Mouse (Mus musculus): Measurements from ENCODE around the gene Tmem205.

Tmem205 gene

GRCm38 (mm10) chr9:21917493-21918034 is 9.8 kb downstream of the Tmem205 start:
- in situ Hi-C loops (cut with MboI, MseI) = loop anchor here in 1 of 2 experiments (5.0 kb wide), 1 partner anchor 65 kb away; the partner anchor contains the start of gene Dock6

- in situ Hi-C loops (cut with MboI, MseI) = loop anchor here in 1 of 2 experiments (5.0 kb wide), 1 partner anchor 65 kb away; the partner anchor contains the start of gene Dock6
Observed at GRCm38 (mm10) chr9:21916851-21917492, 10.4 kb downstream of the Tmem205 start.

- in situ Hi-C loops (cut with MboI, MseI) = loop anchor here in 1 of 2 experiments (5.0 kb wide), 1 partner anchor 52 kb away; no protein-coding TSS in a partner anchor
Observed at GRCm38 (mm10) chr9:21909474-21910223, 17.7 kb downstream of the Tmem205 start.

GRCm38 (mm10) chr9:21908216-21908615 is 19.1 kb downstream of the Tmem205 start:
- in situ Hi-C loops (cut with MboI, MseI) = loop anchor here in 1 of 2 experiments (5.0 kb wide), 1 partner anchor 51 kb away; no protein-coding TSS in a partner anchor

- in situ Hi-C loops (cut with MboI, MseI) = no loop called here
Observed at GRCm38 (mm10) chr9:21904031-21904430, 23.3 kb downstream of the Tmem205 start.

GRCm38 (mm10) chr9:21901223-21901820 is 26.0 kb downstream of the Tmem205 start:
- in situ Hi-C loops (cut with MboI, MseI) = no loop called here

- in situ Hi-C loops (cut with MboI, MseI) = no loop called here
Observed at GRCm38 (mm10) chr9:21889229-21889628, 38.1 kb downstream of the Tmem205 start.

GRCm38 (mm10) chr9:21876601-21877000 is 50.8 kb downstream of the Tmem205 start:
- in situ Hi-C loops (cut with MboI, MseI) = no loop called here

GRCm38 (mm10) chr9:21872204-21872603 is 55.2 kb downstream of the Tmem205 start:
- in situ Hi-C loops (cut with MboI, MseI) = no loop called here
